Mouse (Mus musculus) testis, adult 10 weeks (tissue): Measurements from ENCODE around the gene Nrarp. TPM values are rescaled to one million over a fixed set of nuclear protein-coding genes. Genes with fewer than 3 reads are reported as not detected.

ENCODE experiments used
- polyA plus RNA-seq: library from polyadenylated mRNA; stranded (reverse); fragments of 350-450 nt; fragmentation: Illumina TruSeq; extraction: RNeasy Lipid Tissue Mini Kit (QIAGEN cat#74804); gene quantifications from one replicate; pipeline ENCODE4 v1.2.3, GENCODE M21; 2014; ENCODE audit warnings: low read depth, low replicate concordance

The Nrarp gene
- 1.2 TPM for polyA plus RNA-seq

GRCm38 (mm10) chr2:25180478-25180903 lies at the start of gene Nrarp:
TSS of gene Nrarp (plus strand) at chr2:25180758.

GRCm38 (mm10) chr2:25196172-25196954 lies 15.8 kb downstream of the Nrarp start, which contains the start of gene Tor4a:
TSS of gene Tor4a (minus strand) at chr2:25196886.

DNA sequence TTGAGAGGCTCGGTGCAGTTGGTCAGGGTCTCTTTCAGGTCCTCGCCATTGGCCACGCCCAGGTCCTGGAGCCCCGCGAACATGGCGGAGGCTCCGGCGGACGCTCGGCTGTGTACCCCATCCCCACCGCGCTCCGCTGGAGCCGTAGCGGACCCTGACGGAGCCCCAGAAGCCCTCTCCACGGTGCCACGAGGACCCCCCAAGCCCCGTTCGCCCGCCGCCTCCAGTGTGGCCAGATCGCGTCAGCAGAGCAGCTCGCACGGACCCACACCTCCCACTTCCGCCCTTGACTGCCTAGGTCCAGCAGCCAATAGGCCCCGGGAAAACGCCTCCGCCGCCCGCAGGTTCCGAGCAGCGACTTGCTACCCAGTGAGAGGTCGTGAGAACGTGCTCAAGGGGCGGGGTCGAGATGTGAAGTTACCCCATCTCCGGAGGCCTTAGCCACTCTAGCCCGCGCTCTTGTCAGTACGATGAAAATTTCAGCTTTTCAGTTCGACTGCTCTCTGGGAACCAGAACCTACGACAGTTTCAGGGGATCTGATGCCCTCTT lies 30.6 kb downstream of the Nrarp start, which contains the start of gene Nelfb:
Gene Nelfb (minus strand): TSS at position 369 of the 550 bp plus-strand sequence.

GRCm38 (mm10) chr2:25214444-25214843 lies 33.9 kb downstream of the Nrarp start, which contains the start of gene Stpg3:
TSS of gene Stpg3 (minus strand) at chr2:25214637.

GRCm38 (mm10) chr2:25218445-25218844 lies 37.9 kb downstream of the Nrarp start, which contains the start of gene Fam166a:
TSS of gene Fam166a (plus strand) at chr2:25218745.

DNA sequence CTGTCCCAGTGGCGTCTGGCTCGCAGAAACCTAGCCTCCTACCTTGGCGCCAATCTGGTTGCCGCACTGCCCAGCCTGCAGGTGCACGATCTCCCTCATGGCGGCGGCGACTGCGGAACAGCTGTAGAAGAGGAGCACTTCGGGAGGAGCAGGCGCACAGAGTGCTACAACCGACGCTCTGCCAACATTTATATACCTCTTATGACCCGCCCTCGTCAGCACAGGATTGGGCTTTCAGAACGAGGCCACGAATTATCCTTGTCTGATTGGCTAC lies 43.9 kb downstream of the Nrarp start, which contains the start of gene Tubb4b:
Gene Tubb4b (minus strand): TSS at position 211 of the 274 bp plus-strand sequence.

Other genes with a start within 250 kb of the Nrarp start
- 0.83 TPM for gene Arrdc1, start 245.5 kb upstream of the Nrarp start, polyA plus RNA-seq
- 26.5 TPM for gene Zmynd19, start 231.0 kb upstream of the Nrarp start, polyA plus RNA-seq
- gene Dph7, start 218.4 kb upstream of the Nrarp start, polyA plus RNA-seq: 4.9 TPM
- gene Mrpl41, start 205.7 kb upstream of the Nrarp start, polyA plus RNA-seq: 50.8 TPM
- gene Pnpla7, start 204.7 kb upstream of the Nrarp start, polyA plus RNA-seq: 34.9 TPM
- 3.6 TPM for gene Nsmf, start 126.4 kb upstream of the Nrarp start, polyA plus RNA-seq
- gene Entpd8, start 100.5 kb upstream of the Nrarp start, polyA plus RNA-seq: 0.20 TPM
- gene Noxa1, start 85.6 kb upstream of the Nrarp start, polyA plus RNA-seq: not detected
- 0.17 TPM for gene Tor4a, start 16.1 kb downstream of the Nrarp start, polyA plus RNA-seq
- 4.2 TPM for gene Nelfb, start 30.7 kb downstream of the Nrarp start, polyA plus RNA-seq
- 21.6 TPM for gene Stpg3, start 33.9 kb downstream of the Nrarp start, polyA plus RNA-seq
- 145 TPM for gene Fam166a, start 38.0 kb downstream of the Nrarp start, polyA plus RNA-seq
- 327 TPM for gene Tubb4b, start 43.9 kb downstream of the Nrarp start, polyA plus RNA-seq
- not detected for gene Slc34a3, start 53.6 kb downstream of the Nrarp start, polyA plus RNA-seq
- gene Rnf224, start 56.0 kb downstream of the Nrarp start, polyA plus RNA-seq: not detected
- not detected for gene Rnf208, start 61.5 kb downstream of the Nrarp start, polyA plus RNA-seq
- gene Cysrt1, start 61.7 kb downstream of the Nrarp start, polyA plus RNA-seq: not detected
- 1.1 TPM for gene AL732309.1, start 66.1 kb downstream of the Nrarp start, polyA plus RNA-seq
- 0.80 TPM for gene Tmem203, start 74.7 kb downstream of the Nrarp start, polyA plus RNA-seq
- gene Tprn, start 81.9 kb downstream of the Nrarp start, polyA plus RNA-seq: 24.4 TPM
- gene Ssna1, start 91.7 kb downstream of the Nrarp start, polyA plus RNA-seq: 4.1 TPM
- 3.3 TPM for gene Anapc2, start 91.7 kb downstream of the Nrarp start, polyA plus RNA-seq
- not detected for gene Tmem210, start 107.4 kb downstream of the Nrarp start, polyA plus RNA-seq
- not detected for gene Lrrc26, start 109.2 kb downstream of the Nrarp start, polyA plus RNA-seq
- not detected for gene Grin1, start 138.4 kb downstream of the Nrarp start, polyA plus RNA-seq
- 21.6 TPM for gene Man1b1, start 151.6 kb downstream of the Nrarp start, polyA plus RNA-seq
- 0.50 TPM for gene Dpp7, start 175.6 kb downstream of the Nrarp start, polyA plus RNA-seq
- gene Uap1l1, start 184.9 kb downstream of the Nrarp start, polyA plus RNA-seq: 0.10 TPM
- gene Sapcd2, start 191.6 kb downstream of the Nrarp start, polyA plus RNA-seq: 0.06 TPM
- 0.10 TPM for gene Entpd2, start 215.1 kb downstream of the Nrarp start, polyA plus RNA-seq
- gene Npdc1, start 218.6 kb downstream of the Nrarp start, polyA plus RNA-seq: 0.70 TPM
- not detected for gene Fut7, start 242.5 kb downstream of the Nrarp start, polyA plus RNA-seq
- gene Abca2, start 247.9 kb downstream of the Nrarp start, polyA plus RNA-seq: 0.34 TPM